Mouse (Mus musculus) mammary gland, adult 2 months (tissue): Measurements from ENCODE around the gene P2ry4. TPM values are rescaled to one million over a fixed set of nuclear protein-coding genes. Genes with fewer than 3 reads are reported as not detected.

Experiments used
- polyA plus RNA-seq: library from polyadenylated mRNA; depleted of rRNA; stranded (reverse); fragments of >200 nt; gene quantifications from 2 replicates; pipeline ENCODE4 v1.2.3, GENCODE M21; 2012; ENCODE audit warnings: low replicate concordance; rRNA removed

P2ry4 gene
- polyA plus RNA-seq, result 0.08 and 0.27 TPM in 2 replicates

GRCm38 (mm10) chrX:100594791-100595190, at the start of gene P2ry4:
Gene P2ry4 (minus strand): TSS chrX:100594869.

GRCm38 (mm10) chrX:100625802-100626793, 31.4 kb upstream of the P2ry4 start, which contains the start of gene Pdzd11:
Gene Pdzd11 (minus strand): TSS chrX:100626568.

GRCm38 (mm10) chrX:100625546-100625801, 30.8 kb upstream of the P2ry4 start, which contains the start of gene Kif4:
Gene Kif4 (plus strand): TSS chrX:100625737.

GRCm38 (mm10) chrX:100605314-100605713, 10.6 kb upstream of the P2ry4 start, which contains the start of gene Arr3:
Gene Arr3 (plus strand): TSS chrX:100605497.

GRCm38 (mm10) chrX:100571951-100572350, 22.7 kb downstream of the P2ry4 start, which contains the start of gene Awat1:
Gene Awat1 (plus strand): TSS chrX:100572251.

Other genes starting within 250 kb of the P2ry4 start
- not detected in 2 replicates for gene Otud6a, start 165.9 kb downstream of the P2ry4 start, polyA plus RNA-seq
- 0.56 and 1.7 TPM in 2 replicates for gene Awat2, start 152.2 kb downstream of the P2ry4 start, polyA plus RNA-seq
- 12.5 and 29.6 TPM in 2 replicates for gene Igbp1, start 100.6 kb downstream of the P2ry4 start, polyA plus RNA-seq
- 0.47 TPM in 1 of 2 replicates, not detected in the other for gene Dgat2l6, start 70.0 kb downstream of the P2ry4 start, polyA plus RNA-seq
- gene Awat1, start 22.6 kb downstream of the P2ry4 start, polyA plus RNA-seq, result 2.7 TPM in 1 of 2 replicates, not detected in the other
- gene Arr3, start 10.6 kb upstream of the P2ry4 start, polyA plus RNA-seq, result not detected in 2 replicates
- gene Kif4, start 30.9 kb upstream of the P2ry4 start, polyA plus RNA-seq, result 0.17 and 0.37 TPM in 2 replicates
- 10.2 and 17.8 TPM in 2 replicates for gene Pdzd11, start 31.7 kb upstream of the P2ry4 start, polyA plus RNA-seq
- 1.2 and 4.5 TPM in 2 replicates for gene Gdpd2, start 135.0 kb upstream of the P2ry4 start, polyA plus RNA-seq
- 5.3 and 8.4 TPM in 2 replicates for gene Dlg3, start 172.9 kb upstream of the P2ry4 start, polyA plus RNA-seq